Mouse (Mus musculus) ES-E14 (cell line): ENCODE results near the gene Rtcb. TPM values are rescaled to one million over a fixed set of nuclear protein-coding genes. Genes with fewer than 3 reads are reported as not detected.
A peak's percentile ranks its signal among the peaks of the same experiment; 100 is the strongest.

Experiments used
- DNase-seq: peaks from one replicate; pipeline ENCODE4 v3.0.0-alpha.2; 2013; ENCODE audit warnings: low read depth, low spot score
- H3K27ac ChIP-seq: 2 replicates; pipeline ENCODE4 v1.5.1; 2012; ENCODE audit warnings: low read depth, mild to moderate bottlenecking, low read length, moderate library complexity, mixed read lengths; ENCODE audit not compliant: poor library complexity, insufficient read depth, severe bottlenecking
- H3K36me3 ChIP-seq: 2 replicates; pipeline ENCODE4 v1.6.1; 2012; ENCODE audit warnings: mild to moderate bottlenecking, low read length, moderate library complexity, mixed read lengths; ENCODE audit not compliant: control insufficient read depth, poor library complexity, insufficient read depth, severe bottlenecking
- H3K4me1 ChIP-seq, 2 experiments: fragments of 150-350 bp in 1 of 2; sonication (generic) in 1 of 2; 2 replicates each; pipeline ENCODE4 v1.6.1; 2012; ENCODE audit warnings: low read length in 2 of 2, mild to moderate bottlenecking in 1 of 2, mixed read lengths in 1 of 2; ENCODE audit not compliant: control insufficient read depth in 2 of 2, insufficient read depth in 2 of 2, poor library complexity in 1 of 2
- H3K4me3 ChIP-seq, 2 experiments: fragments of 150-350 bp in 1 of 2; sonication (generic) in 1 of 2; 2 replicates each; pipeline ENCODE4 v1.5.1; 2012; ENCODE audit warnings: low read length in 2 of 2, low read depth in 1 of 2, mild to moderate bottlenecking in 1 of 2, mixed read lengths in 1 of 2; ENCODE audit not compliant: insufficient read depth in 1 of 2, poor library complexity in 1 of 2, severe bottlenecking in 1 of 2
- H3K9ac ChIP-seq: 2 replicates; pipeline ENCODE4 v1.6.1; 2012; ENCODE audit warnings: low read depth, mild to moderate bottlenecking, low read length, mixed read lengths; ENCODE audit not compliant: poor library complexity, insufficient read depth, severe bottlenecking
- H3K9me3 ChIP-seq: fragments of 150-350 bp; sonication (generic); 2 replicates; pipeline ENCODE4 v1.6.1; 2012; ENCODE audit warnings: low read depth, mild to moderate bottlenecking, low read length; ENCODE audit not compliant: control insufficient read depth, insufficient read depth
- CHD2 ChIP-seq: IDR thresholded peaks from 2 replicates; pipeline ENCODE4 v1.6.1; 2014; ENCODE audit warnings: mild to moderate bottlenecking, low read depth, low read length, inconsistent platforms
- HCFC1 ChIP-seq: IDR thresholded peaks from 2 replicates; pipeline ENCODE4 v1.6.1; 2012; ENCODE audit warnings: low read length, inconsistent platforms, borderline replicate concordance; ENCODE audit not compliant: insufficient read depth
- MAFK ChIP-seq: IDR thresholded peaks from 2 replicates; pipeline ENCODE4 v1.6.1; 2014; ENCODE audit warnings: mild to moderate bottlenecking, low read depth, low read length, inconsistent platforms; ENCODE audit not compliant: insufficient read depth
- ZC3H11A ChIP-seq: IDR thresholded peaks from 2 replicates; pipeline ENCODE4 v1.6.1; 2012; ENCODE audit warnings: low read depth, mild to moderate bottlenecking, inconsistent platforms, low read length, borderline replicate concordance
- ZNF384 ChIP-seq: IDR thresholded peaks from 2 replicates; pipeline ENCODE4 v1.6.1; 2012; ENCODE audit warnings: low read depth, low read length, inconsistent platforms
- in situ Hi-C, 2 experiments: fragments of 600-800 bp; cut with MboI; formaldehyde crosslinking; loops; one replicate each; pipeline ENCODE4 v1.15.1; 2025; ENCODE audit warnings: low sequenced_read_pairs in 2 of 2, inconsistent platforms in 1 of 2; ENCODE audit not compliant: unreplicated experiment in 2 of 2
- total RNA-seq: library from RNA; depleted of rRNA; stranded (reverse); fragments of 300-350 nt; gene quantifications from 2 replicates; pipeline ENCODE4 v1.2.3, GENCODE M21; 2012

Rtcb gene
- total RNA-seq, 1 experiment: 139 TPM

DNA sequence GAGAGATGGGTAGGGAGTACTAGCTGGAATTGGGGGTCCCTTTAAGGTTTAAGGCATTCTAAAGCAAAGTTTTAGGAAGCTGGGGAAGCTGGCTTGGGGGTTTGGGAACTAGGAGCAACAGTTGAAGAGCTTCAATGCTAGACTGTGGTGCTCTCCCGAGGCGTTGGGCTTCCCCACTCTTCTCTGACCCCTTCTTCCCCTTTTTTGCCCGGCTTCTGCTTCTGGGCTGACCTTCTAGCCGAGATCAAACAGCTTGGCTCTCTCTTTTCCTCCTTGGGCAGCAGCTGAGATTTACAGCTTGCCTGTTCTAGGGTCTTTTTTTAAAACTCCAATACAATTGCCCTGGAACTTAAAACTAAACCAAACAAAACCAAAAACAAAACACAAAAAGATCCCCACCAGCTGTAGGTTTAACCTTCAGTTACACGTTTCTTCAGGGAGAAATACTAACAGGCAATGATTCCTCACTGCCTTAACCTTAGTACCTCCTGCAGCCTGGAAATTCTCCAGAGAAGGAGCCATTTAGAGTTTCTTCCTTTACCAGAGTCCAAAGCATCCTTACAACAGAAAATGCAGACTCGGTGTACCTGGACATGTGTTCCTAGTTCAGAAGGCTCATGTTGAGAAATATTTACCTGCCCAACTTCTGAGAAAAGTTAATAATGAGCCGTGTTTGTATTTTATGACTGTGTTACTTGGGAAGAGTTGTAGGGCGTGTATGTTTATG, 12.4 kb upstream of the Rtcb start:
- no peaks in the 10 kb centered on the region for H3K36me3 ChIP-seq
- DNase-seq: no peak
- TF ChIP-seq ZNF384: no peak
- TF ChIP-seq CHD2: no peak
- TF ChIP-seq MAFK: no peak
- TF ChIP-seq ZC3H11A: no peak
- no peak for TF ChIP-seq HCFC1
- no peak overlapping the region for H3K4me3 ChIP-seq
- no peaks in the 10 kb centered on the region for H3K9me3 ChIP-seq
- in situ Hi-C loops: loop anchor here in 1 of 2 experiments (5.0 kb wide), 1 partner anchor 492 kb away; no protein-coding TSS in a partner anchor
- no peak overlapping the region for H3K27ac ChIP-seq
- H3K9ac ChIP-seq: no peak overlapping the region
- no peaks in the 10 kb centered on the region for H3K4me1 ChIP-seq

DNA sequence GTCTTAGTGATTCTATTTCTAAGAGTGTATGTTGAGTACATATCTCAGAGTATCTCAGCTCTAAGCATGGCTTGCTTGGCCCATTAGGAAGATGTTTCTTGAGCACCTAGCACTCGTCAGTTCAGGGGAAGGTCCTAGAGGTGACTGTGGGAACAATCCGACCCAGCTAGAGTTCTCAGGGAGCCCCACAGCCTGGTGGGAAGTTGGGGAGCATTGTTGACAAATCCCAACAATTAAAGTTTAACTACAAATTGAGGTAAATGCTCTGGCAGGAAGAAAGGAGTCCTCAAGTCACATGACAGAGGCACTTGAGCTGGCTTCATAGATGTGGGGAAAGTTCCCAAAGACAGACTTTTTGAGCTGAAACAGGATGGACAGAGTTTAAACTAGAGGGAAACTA, 11.1 kb upstream of the Rtcb start:
- Histone ChIP-seq H3K36me3 (no peaks in the 10 kb centered on the region), H3K4me1 (no peaks in the 10 kb centered on the region), H3K27ac (no peak overlapping the region), H3K9ac (no peak overlapping the region), H3K4me3 (no peak overlapping the region), H3K9me3 (no peaks in the 10 kb centered on the region)
- in situ Hi-C loops: loop anchor here in 1 of 2 experiments (5.0 kb wide), 1 partner anchor 494 kb away; no protein-coding TSS in a partner anchor
- no peak for DNase-seq
- no peak for TF ChIP-seq MAFK
- no peak for TF ChIP-seq ZNF384
- no peak for TF ChIP-seq CHD2
- no peak for TF ChIP-seq ZC3H11A
- TF ChIP-seq HCFC1: no peak

DNA sequence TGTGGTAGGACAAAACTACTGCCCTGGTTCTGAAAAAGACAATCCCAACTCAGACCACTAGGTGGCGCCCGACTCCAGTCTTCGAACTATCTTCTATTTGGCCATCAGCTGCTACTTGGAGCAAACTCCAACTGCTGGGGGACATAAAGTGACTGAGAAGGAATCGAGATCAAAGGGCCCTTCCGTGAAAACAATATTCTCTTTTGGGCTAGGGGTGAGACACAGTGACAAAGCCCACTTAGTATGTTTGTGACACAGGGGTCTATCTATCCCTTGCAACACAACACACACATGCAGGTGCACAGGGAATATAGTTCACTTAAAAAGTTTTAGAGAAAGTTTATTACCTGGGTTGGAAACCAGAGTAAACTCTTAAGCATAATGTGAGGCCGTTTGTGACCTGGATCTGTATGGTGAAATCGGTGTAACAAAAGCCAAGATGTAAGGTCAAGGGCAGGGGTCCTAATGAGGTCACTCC, 10.6 kb upstream of the Rtcb start:
- no peaks in the 10 kb centered on the region for H3K4me1 ChIP-seq
- no peak overlapping the region for H3K9ac ChIP-seq
- H3K9me3 ChIP-seq: no peaks in the 10 kb centered on the region
- peak; percentile 76 for DNase-seq
- H3K4me3 ChIP-seq: no peak overlapping the region
- in situ Hi-C loops: loop anchor here in 1 of 2 experiments (5.0 kb wide), 1 partner anchor 494 kb away; no protein-coding TSS in a partner anchor
- no peaks in the 10 kb centered on the region for H3K36me3 ChIP-seq
- no peak overlapping the region for H3K27ac ChIP-seq
- TF ChIP-seq HCFC1: no peak
- TF ChIP-seq ZC3H11A: peak; percentile 79
- no peak for TF ChIP-seq ZNF384
- TF ChIP-seq MAFK: no peak

DNA sequence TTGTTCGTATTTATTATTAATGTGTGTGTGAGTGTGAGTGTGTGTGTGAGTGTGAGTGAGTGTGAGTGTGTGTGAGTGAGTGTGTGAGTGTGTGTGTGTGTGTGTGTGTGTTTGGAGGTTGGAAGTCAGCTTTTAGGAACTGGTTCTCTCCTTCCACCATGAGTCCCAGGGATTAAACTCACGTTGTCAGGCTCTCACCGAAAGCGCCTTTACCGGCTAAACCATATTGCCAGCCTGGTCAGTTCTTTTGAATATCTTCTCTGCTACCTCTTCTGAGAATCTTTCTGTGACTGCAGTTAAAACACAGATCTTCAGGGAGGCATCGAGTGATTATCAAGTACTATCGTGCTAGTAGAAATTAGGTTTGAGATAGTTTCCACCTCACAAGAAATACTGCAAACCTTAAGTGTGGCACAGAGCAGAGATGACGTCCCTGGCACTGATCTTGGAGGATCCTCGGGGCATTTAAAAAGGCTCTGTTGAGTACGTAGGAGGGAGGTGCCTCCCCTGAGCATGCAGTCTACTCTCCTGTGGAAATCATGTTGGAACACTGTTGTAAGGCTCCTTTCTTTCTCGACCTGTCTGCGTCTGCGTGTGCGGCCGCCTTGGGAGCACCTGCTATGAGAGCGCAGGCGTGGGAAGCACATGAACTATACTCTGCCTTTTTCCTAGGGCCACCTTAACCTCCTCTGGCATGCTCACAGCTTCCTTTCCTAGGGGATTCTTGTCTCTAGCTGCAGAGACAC, 10.0 kb upstream of the Rtcb start:
- TF ChIP-seq CHD2 (no peak), ZC3H11A (no peak), MAFK (no peak), ZNF384 (no peak), HCFC1 (no peak)
- no peak overlapping the region for H3K27ac ChIP-seq
- no peak overlapping the region for H3K4me3 ChIP-seq
- H3K9ac ChIP-seq: no peak overlapping the region
- in situ Hi-C loops: loop anchor here in 1 of 2 experiments (5.0 kb wide), 1 partner anchor 495 kb away; no protein-coding TSS in a partner anchor
- no peaks in the 10 kb centered on the region for H3K9me3 ChIP-seq
- H3K4me1 ChIP-seq: no peaks in the 10 kb centered on the region
- H3K36me3 ChIP-seq: no peaks in the 10 kb centered on the region
- no peak for DNase-seq
